Mouse (Mus musculus) kidney, adult 2 months (tissue): Measurements from ENCODE around the gene Syne4. TPM values are rescaled to one million over a fixed set of nuclear protein-coding genes. Genes with fewer than 3 reads are reported as not detected.

ENCODE experiments used
- DNase-seq: peaks from one replicate; pipeline ENCODE4 v3.0.0; 2021
- H3K27ac ChIP-seq: fragments of 200-500 bp; 2 replicates; pipeline ENCODE4 v1.5.1; 2012; ENCODE audit warnings: low read depth, low read length, control low read depth, inconsistent platforms; ENCODE audit not compliant: insufficient read depth
- H3K27me3 ChIP-seq: fragments of 200-500 bp; replicated peaks from 2 replicates; pipeline ENCODE4 v1.6.1; 2012; ENCODE audit warnings: mild to moderate bottlenecking, moderate library complexity, low read length, inconsistent platforms; ENCODE audit not compliant: control insufficient read depth, insufficient read depth
- H3K36me3 ChIP-seq: fragments of 200-500 bp; 2 replicates; pipeline ENCODE4 v1.6.1; 2012; ENCODE audit warnings: mild to moderate bottlenecking, moderate library complexity, low read length, inconsistent platforms; ENCODE audit not compliant: control insufficient read depth, insufficient read depth
- H3K4me1 ChIP-seq: fragments of 200-500 bp; 2 replicates; pipeline ENCODE4 v1.6.1; 2011; ENCODE audit warnings: low read length; ENCODE audit not compliant: control insufficient read depth, insufficient read depth
- H3K4me3 ChIP-seq: fragments of 200-500 bp; 2 replicates; pipeline ENCODE4 v1.5.1; 2011; ENCODE audit warnings: mild to moderate bottlenecking, low read depth, low read length, control low read depth; ENCODE audit not compliant: insufficient read depth
- CTCF ChIP-seq: fragments of 200-500 bp; conservative IDR thresholded peaks from 2 replicates; pipeline ENCODE4 v1.5.1; 2011; ENCODE audit warnings: low read depth, mild to moderate bottlenecking, control low read depth, low read length, moderate library complexity, mixed read lengths; ENCODE audit not compliant: insufficient read depth, insufficient read length
- POLR2A ChIP-seq: fragments of 200-500 bp; IDR thresholded peaks from one replicate; pipeline ENCODE4 v1.6.1; 2011; ENCODE audit warnings: low read depth, low read length, control low read depth
- WGBS: fragments of 180-500 bp; shearing (Covaris S2); methylation state at CpG from one replicate; pipeline ENCODE4 v1.1.7; 2018; 5-methylcytosine and 5-hydroxymethylcytosine counted together
- polyA plus RNA-seq: library from polyadenylated mRNA; depleted of rRNA; stranded (reverse); fragments of >200 nt; gene quantifications from 2 replicates; pipeline ENCODE4 v1.2.3, GENCODE M21; 2012

Syne4 gene
- polyA plus RNA-seq, 1 experiment = 162 TPM

DNA sequence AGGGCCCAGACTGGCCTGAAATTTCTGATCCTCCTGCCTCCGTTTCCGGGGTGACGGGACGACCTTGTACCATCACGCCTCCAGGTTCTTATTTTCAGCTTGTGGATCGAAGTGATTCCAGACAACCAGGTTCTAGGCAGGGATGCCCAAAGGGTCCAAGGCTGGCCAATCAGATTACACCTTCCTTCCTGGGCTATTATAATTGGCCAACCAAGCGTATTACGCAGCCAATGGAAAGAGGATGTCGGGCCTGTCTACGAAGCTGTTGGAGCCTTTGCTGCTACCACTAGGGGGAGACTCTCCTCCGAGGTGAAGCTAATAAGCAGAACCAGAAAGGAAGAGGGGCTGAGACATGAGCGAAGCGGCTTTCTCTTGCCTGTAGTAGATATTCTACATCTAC lies 17.3 kb downstream of the Syne4 start:
- no peaks in the 10 kb centered on the region for H3K27me3 ChIP-seq
- H3K4me1 ChIP-seq = 0 out of 2 replicates have a peak, but pooled peaks cover 2% of the 10 kb centered on the region
- WGBS = 11% methylated on average over 13 of the region's 13 CpGs
- H3K4me3 ChIP-seq = no peak overlapping the region
- TF ChIP-seq POLR2A = no peak
- TF ChIP-seq CTCF = peak; percentile 87
- no peaks in the 10 kb centered on the region for H3K36me3 ChIP-seq
- DNase-seq = peak; percentile 85
- H3K27ac ChIP-seq = no peak overlapping the region

- Histone ChIP-seq H3K27me3 (no peaks in the 10 kb centered on the region), H3K27ac (no peak overlapping the region), H3K36me3 (no peaks in the 10 kb centered on the region), H3K4me1 (no peaks in the 10 kb centered on the region), H3K4me3 (no peak overlapping the region)
- WGBS = 67% methylated on average over 18 of the region's 18 CpGs
- DNase-seq = no peak
- TF ChIP-seq CTCF = no peak
- TF ChIP-seq POLR2A = no peak
Measured at GRCm38 (mm10) chr7:30332622-30333259, 18.1 kb downstream of the Syne4 start.

DNA sequence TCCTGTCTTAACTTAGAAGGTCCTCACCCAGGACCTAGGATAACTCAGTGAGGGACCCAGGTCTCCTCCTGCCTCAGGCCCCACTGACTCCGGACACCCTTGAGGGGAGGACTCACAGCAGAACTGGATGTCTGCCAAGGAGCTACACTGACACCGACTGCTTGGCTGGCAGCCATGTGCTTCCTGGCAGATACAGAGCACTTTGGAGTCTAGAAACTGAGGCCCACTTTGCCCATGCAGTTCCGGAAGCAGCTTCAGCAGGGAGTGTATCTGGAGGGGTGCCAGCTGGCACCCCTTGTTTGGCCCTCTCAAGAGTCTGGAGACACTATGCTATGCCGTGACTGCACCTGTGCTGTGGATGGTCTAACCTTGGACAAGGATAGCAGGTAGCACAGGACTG lies 18.8 kb downstream of the Syne4 start:
- WGBS = 9% methylated on average over 4 of the region's 4 CpGs
- Histone ChIP-seq H3K4me1 (no peaks in the 10 kb centered on the region), H3K36me3 (no peaks in the 10 kb centered on the region), H3K4me3 (no peak overlapping the region), H3K27ac (no peak overlapping the region), H3K27me3 (no peaks in the 10 kb centered on the region)
- DNase-seq = peak; percentile 95
- TF ChIP-seq CTCF = no peak

GRCm38 (mm10) chr7:30334563-30334962 lies 20.0 kb downstream of the Syne4 start:
- TF ChIP-seq CTCF (no peak), POLR2A (no peak)
- Histone ChIP-seq H3K27ac (no peak overlapping the region), H3K27me3 (no peaks in the 10 kb centered on the region), H3K36me3 (no peaks in the 10 kb centered on the region), H3K4me1 (no peaks in the 10 kb centered on the region), H3K4me3 (no peak overlapping the region)
- WGBS = 81% methylated on average over 5 of the region's 5 CpGs
- no peak for DNase-seq

GRCm38 (mm10) chr7:30335688-30336087 lies 21.1 kb downstream of the Syne4 start:
- H3K27me3 ChIP-seq = no peaks in the 10 kb centered on the region
- H3K4me3 ChIP-seq = no peak overlapping the region
- H3K27ac ChIP-seq = no peak overlapping the region
- H3K4me1 ChIP-seq = no peaks in the 10 kb centered on the region
- no peaks in the 10 kb centered on the region for H3K36me3 ChIP-seq
- TF ChIP-seq CTCF = no peak
- TF ChIP-seq POLR2A = no peak
- no peak for DNase-seq
- WGBS = 42% methylated on average over 6 of the region's 6 CpGs

DNA sequence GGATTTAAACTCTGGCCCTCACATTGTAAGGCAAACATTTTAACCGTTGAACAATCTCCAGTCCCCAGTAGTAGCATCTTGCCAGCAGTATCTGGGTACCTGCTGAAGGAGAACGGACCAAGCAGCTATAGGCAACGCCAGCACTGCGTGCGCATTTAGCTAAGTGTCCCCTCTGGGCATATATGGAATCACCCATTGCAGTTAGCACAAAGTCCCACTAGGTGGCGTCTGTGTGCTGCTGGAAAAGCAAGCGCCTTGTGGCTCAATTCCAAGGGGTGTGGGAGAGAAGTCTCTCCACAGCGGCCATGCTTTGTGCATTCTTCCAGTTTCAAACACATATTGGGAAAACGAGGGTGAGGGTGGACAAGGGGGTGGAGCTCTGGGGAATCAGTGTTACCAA lies 21.8 kb downstream of the Syne4 start:
- Histone ChIP-seq H3K36me3 (no peaks in the 10 kb centered on the region), H3K4me3 (no peak overlapping the region), H3K4me1 (no peaks in the 10 kb centered on the region), H3K27ac (no peak overlapping the region), H3K27me3 (no peaks in the 10 kb centered on the region)
- 1% methylated on average over 9 of the region's 9 CpGs for WGBS
- peak; percentile 96 for TF ChIP-seq CTCF
- no peak for TF ChIP-seq POLR2A
- DNase-seq = peak; percentile 81

GRCm38 (mm10) chr7:30339432-30340109 lies 25.0 kb downstream of the Syne4 start:
- no peaks in the 10 kb centered on the region for H3K27me3 ChIP-seq
- no peaks in the 10 kb centered on the region for H3K4me1 ChIP-seq
- no peaks in the 10 kb centered on the region for H3K36me3 ChIP-seq
- no peak overlapping the region for H3K27ac ChIP-seq
- TF ChIP-seq CTCF = no peak
- TF ChIP-seq POLR2A = no peak
- H3K4me3 ChIP-seq = no peak overlapping the region
- 75% methylated on average over 5 of the region's 5 CpGs for WGBS
- no peak for DNase-seq
